Mouse (Mus musculus) liver, embryonic 16.5 days (tissue): Measurements from ENCODE around the gene Col6a6. TPM values are rescaled to one million over a fixed set of nuclear protein-coding genes. Genes with fewer than 3 reads are reported as not detected.

Source experiments
- ATAC-seq: fragments of 200-750 bp; cut with Nextera tagmentation; 2 replicates; pipeline ENCODE4 v1.8.0; 2017; ENCODE audit warnings: low read depth, mild to moderate bottlenecking, moderate number of reproducible peaks, moderate library complexity
- H3K27ac ChIP-seq: fragments of 300-500 bp; sonication (generic); 2 replicates; pipeline ENCODE4 v1.5.1; 2014; ENCODE audit warnings: mild to moderate bottlenecking, low read length
- H3K27me3 ChIP-seq: fragments of 300-500 bp; sonication (generic); 2 replicates; pipeline ENCODE4 v1.6.1; 2014; ENCODE audit warnings: low read depth, low read length, mixed read lengths; ENCODE audit not compliant: control insufficient read depth, insufficient read depth
- H3K36me3 ChIP-seq: fragments of 300-500 bp; sonication (generic); 2 replicates; pipeline ENCODE4 v1.6.1; 2014; ENCODE audit warnings: mild to moderate bottlenecking; ENCODE audit not compliant: control insufficient read depth, insufficient read depth
- H3K4me1 ChIP-seq: fragments of 300-500 bp; sonication (generic); 2 replicates; pipeline ENCODE4 v1.6.1; 2014; ENCODE audit warnings: low read depth, low read length, mixed read lengths; ENCODE audit not compliant: control insufficient read depth
- H3K4me2 ChIP-seq: fragments of 300-500 bp; sonication (generic); 2 replicates; pipeline ENCODE4 v1.6.1; 2014; ENCODE audit warnings: low read depth, low read length, mixed read lengths
- H3K4me3 ChIP-seq: fragments of 300-500 bp; sonication (generic); 2 replicates; pipeline ENCODE4 v1.5.1; 2014; ENCODE audit warnings: low read depth, mild to moderate bottlenecking, low read length
- H3K9ac ChIP-seq: fragments of 300-500 bp; sonication (generic); 2 replicates; pipeline ENCODE4 v1.6.1; 2014; ENCODE audit warnings: low read depth, low read length
- H3K9me3 ChIP-seq: fragments of 300-500 bp; sonication (generic); replicated peaks from 2 replicates; pipeline ENCODE4 v1.6.1; 2016; ENCODE audit warnings: low read length; ENCODE audit not compliant: control insufficient read depth
- WGBS: fragments of 180-500 bp; shearing (Covaris S2); extraction: QIAGEN DNeasy Blood & Tissue Kit; methylation state at CpG from one replicate; pipeline ENCODE4 v1.1.7; 2014; ENCODE audit not compliant: insufficient replicate concordance; 5-methylcytosine and 5-hydroxymethylcytosine counted together
- polyA plus RNA-seq: library from polyadenylated mRNA; unstranded; fragments of >200 nt; fragmentation: Nextera tagmentation; extraction: Ambion mirVana; gene quantifications from 2 replicates; pipeline ENCODE4 v1.2.1, GENCODE M21; 2015

Col6a6 gene
- polyA plus RNA-seq, 1 experiment from 2014 or later, result 0.42 TPM

GRCm38 (mm10) chr9:105765891-105766290, 62.1 kb downstream of the Col6a6 start:
- no peak for ATAC-seq
- WGBS, result 47% methylated on average over 2 of the region's 2 CpGs
- no peak overlapping the region for H3K4me3 ChIP-seq

GRCm38 (mm10) chr9:105764681-105765080, 63.3 kb downstream of the Col6a6 start:
- Histone ChIP-seq H3K4me1 (no peaks in the 10 kb centered on the region), H3K9ac (no peak overlapping the region), H3K4me3 (no peak overlapping the region), H3K27me3 (no peaks in the 10 kb centered on the region), H3K4me2 (no peak overlapping the region), H3K27ac (no peak overlapping the region), H3K36me3 (no peaks in the 10 kb centered on the region), H3K9me3 (no peaks in the 10 kb centered on the region)
- ATAC-seq, result no peak
- WGBS, result 48% methylated on average over 5 of the region's 5 CpGs

More at GRCm38 (mm10) chr9:105765891-105766290, 62.1 kb downstream of the Col6a6 start:
- Histone ChIP-seq H3K27ac (no peak overlapping the region), H3K27me3 (no peaks in the 10 kb centered on the region), H3K9ac (no peak overlapping the region), H3K9me3 (no peaks in the 10 kb centered on the region), H3K4me2 (no peak overlapping the region), H3K4me1 (no peaks in the 10 kb centered on the region), H3K36me3 (no peaks in the 10 kb centered on the region)

- no peak overlapping the region for H3K27ac ChIP-seq
- H3K9ac ChIP-seq, result no peak overlapping the region
- H3K36me3 ChIP-seq, result no peaks in the 10 kb centered on the region
- H3K4me3 ChIP-seq, result no peak overlapping the region
- H3K4me2 ChIP-seq, result no peak overlapping the region
- H3K27me3 ChIP-seq, result no peaks in the 10 kb centered on the region
- H3K4me1 ChIP-seq, result no peaks in the 10 kb centered on the region
- no peak for ATAC-seq
- 48% methylated on average over 5 of the region's 5 CpGs for whole genome bisulfite sequencing
- no peaks in the 10 kb centered on the region for H3K9me3 ChIP-seq
Observed at GRCm38 (mm10) chr9:105764127-105764526, 63.8 kb downstream of the Col6a6 start.

GRCm38 (mm10) chr9:105763625-105764024, 64.3 kb downstream of the Col6a6 start:
- no peaks in the 10 kb centered on the region for H3K27me3 ChIP-seq
- ATAC-seq, result no peak
- no peaks in the 10 kb centered on the region for H3K36me3 ChIP-seq
- WGBS, result 64% methylated on average over 3 of the region's 3 CpGs
- no peaks in the 10 kb centered on the region for H3K4me1 ChIP-seq
- H3K27ac ChIP-seq, result no peak overlapping the region
- H3K9me3 ChIP-seq, result no peaks in the 10 kb centered on the region
- H3K4me3 ChIP-seq, result no peak overlapping the region
- no peak overlapping the region for H3K4me2 ChIP-seq
- no peak overlapping the region for H3K9ac ChIP-seq

- Histone ChIP-seq H3K36me3 (no peaks in the 10 kb centered on the region), H3K27ac (no peak overlapping the region), H3K9me3 (no peaks in the 10 kb centered on the region), H3K4me1 (no peaks in the 10 kb centered on the region), H3K9ac (no peak overlapping the region), H3K27me3 (no peaks in the 10 kb centered on the region), H3K4me3 (no peak overlapping the region), H3K4me2 (no peak overlapping the region)
- no peak for ATAC-seq
- WGBS, result 71% methylated on average over 7 of the region's 7 CpGs
Observed at GRCm38 (mm10) chr9:105762274-105762673, 65.7 kb downstream of the Col6a6 start.

- H3K27ac ChIP-seq, result no peak overlapping the region
- H3K4me2 ChIP-seq, result no peak overlapping the region
- ATAC-seq, result no peak
- no peaks in the 10 kb centered on the region for H3K36me3 ChIP-seq
- H3K9ac ChIP-seq, result no peak overlapping the region
- no peaks in the 10 kb centered on the region for H3K4me1 ChIP-seq
- no peaks in the 10 kb centered on the region for H3K9me3 ChIP-seq
- H3K27me3 ChIP-seq, result no peaks in the 10 kb centered on the region
- H3K4me3 ChIP-seq, result no peak overlapping the region
- WGBS, result 52% methylated on average over 5 of the region's 5 CpGs
Observed at GRCm38 (mm10) chr9:105758861-105759260, 69.1 kb downstream of the Col6a6 start.

- Histone ChIP-seq H3K4me1 (no peaks in the 10 kb centered on the region), H3K9ac (no peak overlapping the region), H3K36me3 (no peaks in the 10 kb centered on the region), H3K9me3 (no peaks in the 10 kb centered on the region), H3K27me3 (no peaks in the 10 kb centered on the region), H3K27ac (no peak overlapping the region), H3K4me3 (no peak overlapping the region), H3K4me2 (no peak overlapping the region)
- WGBS, result 77% methylated on average over 14 of the region's 14 CpGs
- ATAC-seq, result no peak
Observed at GRCm38 (mm10) chr9:105758173-105758765, 69.7 kb downstream of the Col6a6 start.

- WGBS, result 23% methylated on average over 1 of the region's 1 CpGs
- H3K27me3 ChIP-seq, result no peaks in the 10 kb centered on the region
- H3K4me2 ChIP-seq, result no peak overlapping the region
- H3K9ac ChIP-seq, result no peak overlapping the region
- no peak overlapping the region for H3K27ac ChIP-seq
- H3K4me1 ChIP-seq, result no peaks in the 10 kb centered on the region
- H3K4me3 ChIP-seq, result no peak overlapping the region
- H3K9me3 ChIP-seq, result no peaks in the 10 kb centered on the region
- ATAC-seq, result no peak
- H3K36me3 ChIP-seq, result no peaks in the 10 kb centered on the region
Observed at GRCm38 (mm10) chr9:105754256-105754655, 73.7 kb downstream of the Col6a6 start.

GRCm38 (mm10) chr9:105745861-105746260, 82.1 kb downstream of the Col6a6 start:
- Histone ChIP-seq H3K4me3 (no peak overlapping the region), H3K4me1 (no peaks in the 10 kb centered on the region), H3K27me3 (no peaks in the 10 kb centered on the region), H3K9me3 (no peaks in the 10 kb centered on the region; the same call in 1 of the 2 replicates), H3K27ac (no peak overlapping the region), H3K36me3 (no peaks in the 10 kb centered on the region), H3K9ac (no peak overlapping the region), H3K4me2 (no peak overlapping the region)
- WGBS, result 63% methylated on average over 3 of the region's 3 CpGs
- no peak for ATAC-seq
